19 mouse cellular contexts compared by ENCODE assay signal in the genomic region with DNA sequence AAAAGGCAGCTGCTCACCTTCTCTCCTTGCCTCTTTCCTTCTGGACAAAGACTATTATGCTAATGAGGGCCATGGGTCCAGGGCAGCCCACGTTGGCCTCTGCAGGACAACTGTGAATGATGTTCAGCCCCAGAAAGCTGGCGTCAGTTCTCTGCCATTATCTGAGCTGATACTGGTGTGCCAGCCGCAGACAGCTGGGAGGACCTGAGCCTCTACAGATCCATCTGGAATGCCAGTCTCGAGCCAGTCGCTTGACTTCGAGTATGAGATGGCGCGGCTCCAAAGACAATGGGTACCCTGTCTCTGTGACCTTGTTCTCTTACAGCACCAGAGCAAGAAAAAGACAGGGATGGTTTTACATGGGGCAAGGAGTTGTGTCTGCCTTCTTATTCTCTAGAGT.
DNase-seq lines count a peak whose midpoint lies in the region; ATAC-seq and TF ChIP-seq lines count a peak whose summit lies in the region.
"Had no signal": no experiment of that assay in that cellular context is flagged by ENCODE, and none has a peak within 500 bp of the region (broad histone marks: within the 10 kb centered on the region; RNA-seq: fewer than 3 reads in every experiment).

No protein-coding gene starts in this region.

- TF ChIP-seq EP300 in heart, postnatal 0 days (IDR thresholded peaks at IDR 0.05; ENCODE audit: low read depth): peak; percentile 91

- WGBS in hindbrain, embryonic 16.5 days: 63% methylated on average over 8 of the region's 8 CpGs
- WGBS in hindbrain, embryonic 11.5 days: 79% methylated on average over 8 of the region's 8 CpGs
- WGBS in heart, postnatal 0 days: 31% methylated on average over 8 of the region's 8 CpGs

- 0 out of 2 replicates have a peak, but pooled peaks have one; percentile 27 for ATAC-seq in hindbrain, embryonic 16.5 days
- no peak for ATAC-seq in hindbrain, embryonic 11.5 days (ENCODE audit: low FRiP score)
- ATAC-seq in heart, postnatal 0 days (ENCODE audit: insufficient read depth, low read depth): peak; percentile 92
- ATAC-seq: CD4-positive, CD25-positive, alpha-beta regulatory T cell, adult 4 months; intestine, postnatal 0 days had no signal

- peak; percentile 50 to 62 for DNase-seq in cerebellum, postnatal 10 days
- no peak for DNase-seq in cerebellum, adult 18-20 months
- DNase-seq in hindbrain, embryonic 11.5 days (ENCODE audit: low spot score): no peak
- peak; percentile 60 for DNase-seq in heart, postnatal 0 days (ENCODE audit: low spot score)
- peak; percentile 56 for DNase-seq in testis, postnatal 10 days (ENCODE audit: low spot score)
- DNase-seq in kidney, adult 11 months: no peak
- no peak for DNase-seq in natural killer cell, adult 2 months (ENCODE audit: low spot score in 2 of 2)
- DNase-seq: cerebellum, adult 9-11 months; kidney, postnatal 25 days; layer of hippocampus, adult 9-11 months; right cerebral cortex, postnatal 4 days had no signal

- H3K4me3 ChIP-seq in hindbrain, embryonic 16.5 days (ENCODE audit: low read length): no peak overlapping the region
- no peak overlapping the region for H3K4me3 ChIP-seq in hindbrain, embryonic 11.5 days (ENCODE audit: low read depth, low read length)
- H3K4me3 ChIP-seq in heart, postnatal 0 days (ENCODE audit: low read depth, low read length): no peak overlapping the region
- H3K4me3 ChIP-seq: embryonic facial prominence, embryonic 15.5 days; forebrain, embryonic 10.5 days; neural tube, embryonic 13.5 days had no signal

- no peaks in the 10 kb centered on the region for H3K36me3 ChIP-seq in hindbrain, embryonic 16.5 days (ENCODE audit: control insufficient read depth, insufficient read depth, low read length)
- no peaks in the 10 kb centered on the region for H3K36me3 ChIP-seq in hindbrain, embryonic 11.5 days (ENCODE audit: control insufficient read depth, insufficient read depth, low read length)
- H3K36me3 ChIP-seq in heart, postnatal 0 days (replicated peaks; ENCODE audit: control insufficient read depth, insufficient read depth, low read length): no peaks in the 10 kb centered on the region
- H3K36me3 ChIP-seq: embryonic facial prominence, embryonic 15.5 days; forebrain, embryonic 10.5 days; G1E; neural tube, embryonic 13.5 days had no signal

- H3K27ac ChIP-seq in hindbrain, embryonic 16.5 days (ENCODE audit: low read depth, low read length): no peak overlapping the region
- no peak overlapping the region for H3K27ac ChIP-seq in hindbrain, embryonic 11.5 days (ENCODE audit: low read depth, low read length)
- H3K27ac ChIP-seq in heart, postnatal 0 days (ENCODE audit: low read depth): peak overlapping the region; percentile 75
- H3K27ac ChIP-seq: embryonic facial prominence, embryonic 15.5 days; hindbrain, embryonic 14.5 days; neural tube, embryonic 13.5 days had no signal

- H3K4me2 ChIP-seq in hindbrain, embryonic 16.5 days (ENCODE audit: low read length): no peak overlapping the region
- H3K4me2 ChIP-seq in hindbrain, embryonic 11.5 days (replicated peaks; ENCODE audit: low read depth, low read length): no peak overlapping the region
- H3K4me2 ChIP-seq in heart, postnatal 0 days (ENCODE audit: low read depth, low read length): no peak overlapping the region
- H3K4me2 ChIP-seq: embryonic facial prominence, embryonic 15.5 days; hindbrain, embryonic 14.5 days; neural tube, embryonic 13.5 days had no signal

- no peak for TF ChIP-seq CTCF in heart, postnatal 0 days (IDR thresholded peaks at IDR 0.05; ENCODE audit: low read depth)

- no peaks in the 10 kb centered on the region for H3K4me1 ChIP-seq in hindbrain, embryonic 16.5 days (ENCODE audit: control insufficient read depth, insufficient read depth, low read depth, low read length)
- no peaks in the 10 kb centered on the region for H3K4me1 ChIP-seq in hindbrain, embryonic 11.5 days (replicated peaks; ENCODE audit: control insufficient read depth, insufficient read depth, low read length)
- peaks cover 24% of the 10 kb centered on the region for H3K4me1 ChIP-seq in heart, postnatal 0 days (ENCODE audit: control insufficient read depth, insufficient read depth)
- H3K4me1 ChIP-seq: embryonic facial prominence, embryonic 15.5 days had no signal

- H3K27me3 ChIP-seq in hindbrain, embryonic 16.5 days (replicated peaks; ENCODE audit: control insufficient read depth, insufficient read depth, low read length): no peaks in the 10 kb centered on the region
- H3K27me3 ChIP-seq in hindbrain, embryonic 11.5 days (ENCODE audit: control insufficient read depth, insufficient read depth, low read length): no peaks in the 10 kb centered on the region
- H3K27me3 ChIP-seq in heart, postnatal 0 days (ENCODE audit: control insufficient read depth, insufficient read depth, low read length): no peaks in the 10 kb centered on the region
- H3K27me3 ChIP-seq: neural tube, embryonic 13.5 days had no signal

- no peaks in the 10 kb centered on the region for H3K9me3 ChIP-seq in hindbrain, embryonic 16.5 days (ENCODE audit: control insufficient read depth, low read length)
- no peaks in the 10 kb centered on the region for H3K9me3 ChIP-seq in hindbrain, embryonic 11.5 days (ENCODE audit: control insufficient read depth, low read length)
- H3K9me3 ChIP-seq in heart, postnatal 0 days (replicated peaks; ENCODE audit: control insufficient read depth, low read length): no peaks in the 10 kb centered on the region
- H3K9me3 ChIP-seq: embryonic facial prominence, embryonic 15.5 days; forebrain, embryonic 10.5 days; neural tube, embryonic 13.5 days had no signal

- no peak overlapping the region for H3K9ac ChIP-seq in hindbrain, embryonic 16.5 days (ENCODE audit: low read depth, low read length)
- no peak overlapping the region for H3K9ac ChIP-seq in hindbrain, embryonic 11.5 days (ENCODE audit: low read depth, low read length)
- H3K9ac ChIP-seq in heart, postnatal 0 days (replicated peaks; ENCODE audit: low read depth, low read length): no peak overlapping the region
- H3K9ac ChIP-seq: embryonic facial prominence, embryonic 15.5 days; hindbrain, embryonic 14.5 days; neural tube, embryonic 13.5 days had no signal

Comparison
In these comparisons a context has a peak if more than half of its experiments do, and no peak if none do; other contexts are left out.
1. DNase-seq: peak in cerebellum, postnatal 10 days (2 of 2), heart, postnatal 0 days (single experiment) and testis, postnatal 10 days (single experiment); none in cerebellum, adult 18-20 months (0 of 2), hindbrain, embryonic 11.5 days (single experiment), kidney, adult 11 months (single experiment) and natural killer cell, adult 2 months (0 of 2).